Mouse (Mus musculus) forebrain, embryonic 11.5 days (tissue): Measurements from ENCODE around the gene Pcp4l1. TPM values are rescaled to one million over a fixed set of nuclear protein-coding genes. Genes with fewer than 3 reads are reported as not detected.
"Not testable (repeated sequence)": the region's sequence is repeated elsewhere in the genome, so short reads cannot be mapped to it uniquely, and the experiment has no call there.

Source experiments
- ATAC-seq: fragments of 200-750 bp; cut with Nextera tagmentation; replicated peaks from 2 replicates; pipeline ENCODE4 v1.8.0; 2017; ENCODE audit warnings: moderate TSS enrichment; ENCODE audit not compliant: low FRiP score
- DNase-seq: peaks from one replicate; pipeline ENCODE4 v3.0.0-alpha.2; 2017; ENCODE audit warnings: low spot score
- H3K27ac ChIP-seq: fragments of 300-500 bp; sonication (generic); 2 replicates; pipeline ENCODE4 v1.5.1; 2014; ENCODE audit warnings: low read depth, low read length
- H3K27me3 ChIP-seq: fragments of 300-500 bp; sonication (generic); 2 replicates; pipeline ENCODE4 v1.6.1; 2014; ENCODE audit warnings: mild to moderate bottlenecking, low read length, mixed read lengths; ENCODE audit not compliant: control insufficient read depth, insufficient read depth
- H3K36me3 ChIP-seq: fragments of 300-500 bp; sonication (generic); 2 replicates; pipeline ENCODE4 v1.6.1; 2014; ENCODE audit warnings: mild to moderate bottlenecking, low read length, moderate library complexity, mixed read lengths; ENCODE audit not compliant: control insufficient read depth, insufficient read depth
- H3K4me1 ChIP-seq: fragments of 300-500 bp; sonication (generic); replicated peaks from 2 replicates; pipeline ENCODE4 v1.6.1; 2014; ENCODE audit warnings: low read length, mixed read lengths; ENCODE audit not compliant: control insufficient read depth, insufficient read depth
- H3K4me2 ChIP-seq: fragments of 300-500 bp; sonication (generic); 2 replicates; pipeline ENCODE4 v1.6.1; 2014; ENCODE audit warnings: low read depth, mild to moderate bottlenecking, low read length, moderate library complexity, mixed read lengths; ENCODE audit not compliant: severe bottlenecking
- H3K4me3 ChIP-seq: fragments of 300-500 bp; sonication (generic); 2 replicates; pipeline ENCODE4 v1.5.1; 2014; ENCODE audit warnings: low read depth, low read length
- H3K9ac ChIP-seq: fragments of 300-500 bp; sonication (generic); 2 replicates; pipeline ENCODE4 v1.6.1; 2014; ENCODE audit warnings: low read length
- H3K9me3 ChIP-seq: fragments of 300-500 bp; sonication (generic); 2 replicates; pipeline ENCODE4 v1.6.1; 2016; ENCODE audit warnings: low read length, mixed read lengths; ENCODE audit not compliant: control insufficient read depth
- WGBS: fragments of 180-500 bp; shearing (Covaris S2); extraction: QIAGEN DNeasy Blood & Tissue Kit; methylation state at CpG from one replicate; pipeline ENCODE4 v1.1.7; 2014; 5-methylcytosine and 5-hydroxymethylcytosine counted together
- polyA plus RNA-seq: library from polyadenylated mRNA; unstranded; fragments of >200 nt; fragmentation: Nextera tagmentation; extraction: Ambion mirVana; gene quantifications from 2 replicates; pipeline ENCODE4 v1.2.1, GENCODE M21; 2014

Gene Pcp4l1
- polyA plus RNA-seq, 1 experiment from 2014 or later, result 7.3 TPM

GRCm38 (mm10) chr1:171151966-171152365 lies 44.1 kb downstream of the Pcp4l1 start:
- H3K36me3 ChIP-seq, result no peaks in the 10 kb centered on the region

GRCm38 (mm10) chr1:171150838-171151391 lies 45.2 kb downstream of the Pcp4l1 start:
- Histone ChIP-seq H3K9ac (peak overlapping the region; percentile 54), H3K36me3 (no peaks in the 10 kb centered on the region), H3K4me3 (peak overlapping the region; percentile 75), H3K27ac (no peak overlapping the region), H3K4me2 (peak overlapping the region; percentile 70), H3K4me1 (peaks cover 4% of the 10 kb centered on the region), H3K27me3 (no peaks in the 10 kb centered on the region), H3K9me3 (no peaks in the 10 kb centered on the region)
- peak; percentile 35 for ATAC-seq
- 10% methylated on average over 18 of the region's 18 CpGs for WGBS
- no peak for DNase-seq

More at GRCm38 (mm10) chr1:171151966-171152365, 44.1 kb downstream of the Pcp4l1 start:
- no peaks in the 10 kb centered on the region for H3K27me3 ChIP-seq
- no peak overlapping the region for H3K27ac ChIP-seq
- no peak overlapping the region for H3K4me2 ChIP-seq
- H3K4me3 ChIP-seq, result no peak overlapping the region
- H3K4me1 ChIP-seq, result peaks cover 4% of the 10 kb centered on the region
- no peak overlapping the region for H3K9ac ChIP-seq
- ATAC-seq (no peak), DNase-seq (no peak)
- WGBS, result 84% methylated on average over 4 of the region's 4 CpGs
- no peaks in the 10 kb centered on the region for H3K9me3 ChIP-seq

DNA sequence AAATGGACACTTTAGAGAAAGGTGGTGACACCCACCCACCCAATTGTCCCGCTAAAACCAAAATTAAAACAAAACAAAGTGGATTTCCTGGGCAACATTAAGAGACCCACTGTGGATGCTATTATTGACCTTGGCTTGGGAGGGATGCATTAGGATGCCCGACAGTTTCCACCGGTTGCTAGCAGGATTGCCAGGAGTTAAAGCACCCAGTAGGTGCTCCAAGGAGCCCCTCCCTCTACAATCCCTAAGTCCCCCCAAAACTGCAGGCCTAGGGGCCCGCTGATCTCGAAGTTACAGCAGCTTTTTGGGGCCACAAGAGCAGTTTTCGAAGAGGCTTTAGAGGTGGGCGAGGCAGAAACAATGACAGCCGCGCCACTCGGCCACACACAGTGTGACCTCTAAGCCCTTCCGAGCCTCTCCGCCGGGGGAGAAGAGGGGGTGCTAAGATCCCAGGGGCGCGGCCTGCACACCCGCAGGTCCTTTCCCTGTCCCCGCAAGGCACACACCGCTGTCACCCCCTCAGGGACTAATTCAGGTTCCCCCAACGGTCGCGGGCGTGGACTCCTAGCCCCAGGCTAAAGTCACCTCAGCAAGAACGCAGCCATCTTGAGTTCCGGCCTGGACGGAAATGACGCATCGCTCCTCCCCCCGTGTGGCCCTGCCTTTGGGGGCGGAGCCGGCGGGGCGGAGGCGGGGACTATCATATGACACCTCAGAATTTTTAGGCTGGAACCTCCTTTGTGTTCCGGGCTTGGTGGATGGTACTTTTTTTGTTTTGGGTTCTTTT lies 45.9 kb downstream of the Pcp4l1 start, which contains the start of the genes Sdhc and Mpz:
Sdhc (minus strand) TSS at position 630 of the 787 bp plus-strand sequence.
Mpz (plus strand) TSS at position 738 of the 787 bp plus-strand sequence.
- ATAC-seq, result peak; percentile 98
- WGBS, result 1% methylated on average over 34 of the region's 34 CpGs
- peaks cover 4% of the 10 kb centered on the region for H3K4me1 ChIP-seq
- DNase-seq, result peak; percentile 97
- no peaks in the 10 kb centered on the region for H3K9me3 ChIP-seq
- no peaks in the 10 kb centered on the region for H3K27me3 ChIP-seq
- H3K4me3 ChIP-seq, result peak within 1 kb of the TSS; percentile 75
- no peaks in the 10 kb centered on the region for H3K36me3 ChIP-seq
- H3K9ac ChIP-seq, result peak within 1 kb of the TSS; percentile 79
- H3K4me2 ChIP-seq, result peak within 1 kb of the TSS; percentile 70
- H3K27ac ChIP-seq, result no peak within 1 kb of the TSS

GRCm38 (mm10) chr1:171142981-171143380 lies 53.1 kb downstream of the Pcp4l1 start:
- H3K9ac ChIP-seq, H3K9me3 ChIP-seq, H3K4me2 ChIP-seq, DNase-seq, H3K4me1 ChIP-seq, H3K27me3 ChIP-seq, H3K36me3 ChIP-seq, H3K27ac ChIP-seq, H3K4me3 ChIP-seq, ATAC-seq: not testable (repeated sequence)
- WGBS, result 85% methylated on average over 11 of the region's 11 CpGs

DNA sequence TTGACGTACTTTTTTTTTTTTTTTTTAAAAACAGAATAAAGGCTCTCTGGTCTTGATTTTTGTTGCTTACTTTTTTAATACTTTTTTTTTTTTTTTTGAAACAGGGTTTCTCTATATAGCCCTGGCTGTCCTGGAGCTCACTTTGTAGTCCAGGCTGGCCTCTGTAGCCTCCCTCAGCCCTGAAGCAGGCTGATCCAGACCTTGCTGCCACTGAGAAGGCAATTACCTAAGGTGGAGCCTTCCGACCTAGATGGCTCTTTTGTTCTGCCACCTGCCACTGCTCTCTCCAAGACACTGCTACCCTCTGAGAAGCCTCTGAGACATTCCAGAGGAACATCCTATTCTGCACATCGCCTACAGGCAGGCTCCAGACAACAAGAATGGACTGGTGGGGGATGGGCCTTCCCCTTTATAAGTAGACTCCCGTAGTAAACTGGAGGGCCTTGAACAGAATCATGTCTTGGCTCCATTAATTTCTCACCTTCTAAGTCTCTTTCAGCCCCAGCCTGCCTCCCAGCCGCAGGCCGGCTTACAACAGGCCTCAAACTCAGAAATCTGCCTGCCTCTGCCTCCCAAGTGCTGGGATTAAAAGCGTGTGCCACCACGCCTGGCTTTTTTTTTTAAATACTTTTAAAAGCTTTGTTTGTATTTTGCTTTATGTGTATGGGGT lies 58.4 kb downstream of the Pcp4l1 start:
- H3K27ac ChIP-seq, H3K9me3 ChIP-seq, H3K27me3 ChIP-seq, H3K4me3 ChIP-seq, H3K9ac ChIP-seq, DNase-seq, H3K4me1 ChIP-seq, H3K4me2 ChIP-seq, ATAC-seq: not testable (repeated sequence)
- 90% methylated on average over 8 of the region's 8 CpGs for WGBS
- H3K36me3 ChIP-seq, result peaks cover 13% of the 10 kb centered on the region; the same call in 1 of the 2 replicates

GRCm38 (mm10) chr1:171135600-171135999 lies 60.5 kb downstream of the Pcp4l1 start:
- ATAC-seq (no peak), DNase-seq (no peak)
- Histone ChIP-seq H3K9ac (no peak overlapping the region), H3K27me3 (no peaks in the 10 kb centered on the region), H3K9me3 (no peaks in the 10 kb centered on the region), H3K4me3 (no peak overlapping the region), H3K36me3 (peaks cover 10% of the 10 kb centered on the region; the same call in 1 of the 2 replicates), H3K27ac (no peak overlapping the region), H3K4me2 (no peak overlapping the region), H3K4me1 (no peaks in the 10 kb centered on the region)
- 98% methylated on average over 2 of the region's 2 CpGs for WGBS

- Histone ChIP-seq H3K9ac (no peak overlapping the region), H3K9me3 (no peaks in the 10 kb centered on the region), H3K4me1 (no peaks in the 10 kb centered on the region), H3K4me3 (no peak overlapping the region), H3K27me3 (no peaks in the 10 kb centered on the region), H3K4me2 (no peak overlapping the region), H3K36me3 (peaks cover 3% of the 10 kb centered on the region; the same call in 1 of the 2 replicates), H3K27ac (no peak overlapping the region)
- 63% methylated on average over 1 of the region's 1 CpGs for WGBS
- DNase-seq (no peak), ATAC-seq (no peak)
Observed at GRCm38 (mm10) chr1:171130971-171131370, 65.1 kb downstream of the Pcp4l1 start.

GRCm38 (mm10) chr1:171129251-171129650 lies 66.8 kb downstream of the Pcp4l1 start:
- Histone ChIP-seq H3K4me3 (no peak overlapping the region), H3K27ac (no peak overlapping the region), H3K36me3 (peaks cover 3% of the 10 kb centered on the region; the same call in 1 of the 2 replicates), H3K27me3 (no peaks in the 10 kb centered on the region), H3K4me2 (no peak overlapping the region), H3K9ac (no peak overlapping the region), H3K9me3 (no peaks in the 10 kb centered on the region), H3K4me1 (no peaks in the 10 kb centered on the region)
- 57% methylated on average over 7 of the region's 7 CpGs for WGBS
- DNase-seq, result no peak
- no peak for ATAC-seq
